Mouse (Mus musculus): ENCODE measurements at regions not wholly inside any gene's neighbourhood (a gene's known extent, or its start where the extent isn't known, plus 50 kb on each side); places are given as distances from the start of the nearest gene placed in this dataset.

- no peak overlapping the region for H3K27ac ChIP-seq (ENCODE audit: low read length)
- no peak overlapping the region for H3K4me3 ChIP-seq (ENCODE audit: low read length)
- WGBS = 62% methylated on average over 11 of the region's 11 CpGs
- no peak for ATAC-seq (ENCODE audit: low read depth)
- no peaks in the 10 kb centered on the region for H3K4me1 ChIP-seq (replicated peaks; ENCODE audit: control insufficient read depth, insufficient read depth, low read length)
- H3K9me3 ChIP-seq (ENCODE audit: control insufficient read depth, low read length) = no peaks in the 10 kb centered on the region
- H3K27me3 ChIP-seq (ENCODE audit: control insufficient read depth, insufficient read depth, low read depth, low read length) = no peaks in the 10 kb centered on the region
- no peak overlapping the region for H3K9ac ChIP-seq (ENCODE audit: low read length)
- no peak overlapping the region for H3K4me2 ChIP-seq (ENCODE audit: low read depth, low read length)
- H3K36me3 ChIP-seq (ENCODE audit: control insufficient read depth, insufficient read depth, low read length) = no peaks in the 10 kb centered on the region
Measured at GRCm38 (mm10) chr9:86186751-86187747, 277.7 kb downstream of the Ube2cbp start.

DNA sequence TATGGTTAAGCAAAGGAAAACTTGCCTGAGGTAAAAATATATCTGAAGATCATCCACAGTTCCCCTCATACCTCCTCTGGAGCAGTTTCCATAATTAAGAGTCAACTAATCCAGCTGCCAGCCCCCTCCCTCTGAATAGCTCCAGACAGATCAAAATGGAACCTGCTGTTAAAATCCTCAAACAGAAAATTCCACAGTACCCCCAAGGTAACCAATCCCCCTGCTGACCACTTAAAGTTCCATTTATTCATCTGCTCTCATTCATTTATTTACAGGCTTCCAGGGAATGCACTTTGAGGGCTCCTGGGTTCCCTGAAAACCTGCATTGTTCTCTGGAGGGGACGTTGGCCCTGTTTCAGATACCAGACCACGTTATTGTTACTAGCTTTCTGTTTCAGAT is 275.9 kb downstream of the Ube2cbp start:
- no peaks in the 10 kb centered on the region for H3K4me1 ChIP-seq (replicated peaks; ENCODE audit: control insufficient read depth, insufficient read depth, low read length)

DNA sequence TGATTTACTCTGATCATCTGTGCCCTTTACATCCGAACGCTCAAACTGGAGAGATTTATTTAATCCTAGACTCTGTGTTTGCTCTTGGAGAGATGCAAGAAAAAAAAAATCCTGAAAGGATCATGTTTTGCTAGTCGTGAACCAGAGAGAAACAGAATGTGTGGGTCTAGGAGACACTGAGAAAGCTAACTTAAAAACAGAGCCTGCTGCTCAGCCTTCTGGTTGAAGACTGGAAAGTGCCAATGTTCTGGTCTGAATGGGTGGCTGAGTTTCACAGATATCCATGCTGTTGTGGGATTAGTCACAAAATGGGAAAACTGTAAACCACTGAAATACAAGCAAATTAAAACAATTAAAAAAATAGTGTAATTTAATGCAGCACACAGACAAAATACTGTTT is 259.7 kb downstream of the Ube2cbp start:
- Histone ChIP-seq H3K9ac (ENCODE audit: low read length) (no peak overlapping the region), H3K36me3 (ENCODE audit: control insufficient read depth, insufficient read depth, low read length) (no peaks in the 10 kb centered on the region), H3K27ac (ENCODE audit: low read length) (no peak overlapping the region), H3K4me1 (replicated peaks; ENCODE audit: control insufficient read depth, insufficient read depth, low read length) (no peaks in the 10 kb centered on the region), H3K4me2 (ENCODE audit: low read depth, low read length) (no peak overlapping the region), H3K4me3 (ENCODE audit: low read length) (no peak overlapping the region), H3K9me3 (ENCODE audit: control insufficient read depth, low read length) (no peaks in the 10 kb centered on the region), H3K27me3 (ENCODE audit: control insufficient read depth, insufficient read depth, low read depth, low read length) (no peaks in the 10 kb centered on the region)
- whole genome bisulfite sequencing = 53% methylated on average over 3 of the region's 3 CpGs
- no peak for ATAC-seq (ENCODE audit: low read depth)

More for the DNA sequence above, 275.9 kb downstream of the Ube2cbp start:
- no peaks in the 10 kb centered on the region for H3K36me3 ChIP-seq (ENCODE audit: control insufficient read depth, insufficient read depth, low read length)
- H3K27me3 ChIP-seq (ENCODE audit: control insufficient read depth, insufficient read depth, low read depth, low read length) = no peaks in the 10 kb centered on the region
- no peak overlapping the region for H3K4me2 ChIP-seq (ENCODE audit: low read depth, low read length)
- no peak for ATAC-seq (ENCODE audit: low read depth)
- no peak overlapping the region for H3K9ac ChIP-seq (ENCODE audit: low read length)
- WGBS = 26% methylated on average over 2 of the region's 2 CpGs
- H3K27ac ChIP-seq (ENCODE audit: low read length) = no peak overlapping the region
- H3K4me3 ChIP-seq (ENCODE audit: low read length) = no peak overlapping the region
- H3K9me3 ChIP-seq (ENCODE audit: control insufficient read depth, low read length) = no peaks in the 10 kb centered on the region

- 74% methylated on average over 5 of the region's 5 CpGs for WGBS
- Histone ChIP-seq H3K4me2 (ENCODE audit: low read depth, low read length) (no peak overlapping the region), H3K9ac (ENCODE audit: low read length) (no peak overlapping the region), H3K27ac (ENCODE audit: low read length) (no peak overlapping the region), H3K36me3 (ENCODE audit: control insufficient read depth, insufficient read depth, low read length) (no peaks in the 10 kb centered on the region), H3K4me1 (replicated peaks; ENCODE audit: control insufficient read depth, insufficient read depth, low read length) (no peaks in the 10 kb centered on the region), H3K27me3 (ENCODE audit: control insufficient read depth, insufficient read depth, low read depth, low read length) (no peaks in the 10 kb centered on the region), H3K9me3 (ENCODE audit: control insufficient read depth, low read length) (no peaks in the 10 kb centered on the region), H3K4me3 (ENCODE audit: low read length) (no peak overlapping the region)
- ATAC-seq (ENCODE audit: low read depth) = no peak
Measured at GRCm38 (mm10) chr9:86208334-86208925, 256.3 kb downstream of the Ube2cbp start.

DNA sequence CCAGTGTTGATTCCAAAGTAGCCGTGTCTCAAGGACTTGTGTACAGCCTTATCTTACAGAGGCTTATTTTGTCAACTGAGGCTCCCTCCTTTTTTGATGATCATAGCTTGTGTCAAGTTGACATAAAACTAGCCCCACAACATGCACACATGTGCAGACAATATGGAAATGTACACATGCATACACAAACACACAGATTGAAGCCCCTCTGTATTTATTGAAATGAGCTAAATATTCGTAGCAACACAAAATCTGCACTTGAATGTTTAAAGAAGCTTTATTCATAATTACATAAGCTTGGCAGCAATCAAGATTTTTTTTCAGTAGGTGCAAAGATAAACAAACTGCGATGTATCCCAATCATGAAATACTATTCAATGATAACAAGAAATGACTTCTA is 253.5 kb downstream of the Ube2cbp start:
- Histone ChIP-seq H3K4me3 (ENCODE audit: low read length) (no peak overlapping the region), H3K27me3 (ENCODE audit: control insufficient read depth, insufficient read depth, low read depth, low read length) (no peaks in the 10 kb centered on the region), H3K36me3 (ENCODE audit: control insufficient read depth, insufficient read depth, low read length) (no peaks in the 10 kb centered on the region), H3K9ac (ENCODE audit: low read length) (no peak overlapping the region), H3K4me2 (ENCODE audit: low read depth, low read length) (no peak overlapping the region), H3K9me3 (ENCODE audit: control insufficient read depth, low read length) (no peaks in the 10 kb centered on the region), H3K4me1 (replicated peaks; ENCODE audit: control insufficient read depth, insufficient read depth, low read length) (no peaks in the 10 kb centered on the region), H3K27ac (ENCODE audit: low read length) (no peak overlapping the region)
- WGBS = 52% methylated on average over 3 of the region's 3 CpGs
- no peak for ATAC-seq (ENCODE audit: low read depth)

- Histone ChIP-seq H3K27me3 (ENCODE audit: control insufficient read depth, insufficient read depth, low read depth, low read length) (no peaks in the 10 kb centered on the region), H3K27ac (ENCODE audit: low read length) (no peak overlapping the region), H3K4me3 (ENCODE audit: low read length) (no peak overlapping the region), H3K4me1 (replicated peaks; ENCODE audit: control insufficient read depth, insufficient read depth, low read length) (no peaks in the 10 kb centered on the region), H3K36me3 (ENCODE audit: control insufficient read depth, insufficient read depth, low read length) (no peaks in the 10 kb centered on the region), H3K4me2 (ENCODE audit: low read depth, low read length) (no peak overlapping the region), H3K9ac (ENCODE audit: low read length) (no peak overlapping the region), H3K9me3 (ENCODE audit: control insufficient read depth, low read length) (no peaks in the 10 kb centered on the region)
- WGBS = 64% methylated on average over 4 of the region's 4 CpGs
- no peak for ATAC-seq (ENCODE audit: low read depth)
Measured at GRCm38 (mm10) chr9:86219669-86220068, 245.1 kb downstream of the Ube2cbp start.

DNA sequence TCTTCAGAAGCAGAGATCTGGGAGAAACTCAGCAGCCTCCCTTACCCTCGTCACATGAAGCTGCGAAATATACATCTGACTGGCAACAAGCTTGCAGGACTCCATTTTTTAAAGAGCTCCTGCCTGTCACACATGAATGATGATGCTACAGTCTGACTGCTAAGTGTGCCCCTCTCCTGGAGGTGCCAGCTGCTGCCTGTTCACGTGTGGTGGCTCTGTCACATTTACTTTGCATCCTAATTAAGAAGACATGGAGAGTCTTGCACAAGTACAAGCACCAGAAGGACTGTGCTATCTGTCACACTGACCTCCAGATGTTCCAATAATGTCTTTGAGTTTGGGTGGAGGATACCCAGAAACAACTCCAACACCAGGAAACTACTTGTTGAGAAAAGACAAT is 240.2 kb downstream of the Ube2cbp start:
- Histone ChIP-seq H3K4me3 (ENCODE audit: low read length) (no peak overlapping the region), H3K4me1 (replicated peaks; ENCODE audit: control insufficient read depth, insufficient read depth, low read length) (no peaks in the 10 kb centered on the region), H3K4me2 (ENCODE audit: low read depth, low read length) (no peak overlapping the region), H3K36me3 (ENCODE audit: control insufficient read depth, insufficient read depth, low read length) (no peaks in the 10 kb centered on the region), H3K9ac (ENCODE audit: low read length) (no peak overlapping the region), H3K27me3 (ENCODE audit: control insufficient read depth, insufficient read depth, low read depth, low read length) (no peaks in the 10 kb centered on the region), H3K27ac (ENCODE audit: low read length) (no peak overlapping the region), H3K9me3 (ENCODE audit: control insufficient read depth, low read length) (no peaks in the 10 kb centered on the region)
- 49% methylated on average over 3 of the region's 3 CpGs for WGBS
- no peak for ATAC-seq (ENCODE audit: low read depth)

GRCm38 (mm10) chr9:86230673-86231350 is 233.9 kb downstream of the Ube2cbp start:
- Histone ChIP-seq H3K36me3 (ENCODE audit: control insufficient read depth, insufficient read depth, low read length) (no peaks in the 10 kb centered on the region), H3K9me3 (ENCODE audit: control insufficient read depth, low read length) (no peaks in the 10 kb centered on the region), H3K27me3 (ENCODE audit: control insufficient read depth, insufficient read depth, low read depth, low read length) (no peaks in the 10 kb centered on the region), H3K4me3 (ENCODE audit: low read length) (no peak overlapping the region), H3K9ac (ENCODE audit: low read length) (no peak overlapping the region), H3K4me2 (ENCODE audit: low read depth, low read length) (no peak overlapping the region), H3K4me1 (replicated peaks; ENCODE audit: control insufficient read depth, insufficient read depth, low read length) (no peaks in the 10 kb centered on the region), H3K27ac (ENCODE audit: low read length) (no peak overlapping the region)
- 66% methylated on average over 7 of the region's 7 CpGs for WGBS
- no peak for ATAC-seq (ENCODE audit: low read depth)

DNA sequence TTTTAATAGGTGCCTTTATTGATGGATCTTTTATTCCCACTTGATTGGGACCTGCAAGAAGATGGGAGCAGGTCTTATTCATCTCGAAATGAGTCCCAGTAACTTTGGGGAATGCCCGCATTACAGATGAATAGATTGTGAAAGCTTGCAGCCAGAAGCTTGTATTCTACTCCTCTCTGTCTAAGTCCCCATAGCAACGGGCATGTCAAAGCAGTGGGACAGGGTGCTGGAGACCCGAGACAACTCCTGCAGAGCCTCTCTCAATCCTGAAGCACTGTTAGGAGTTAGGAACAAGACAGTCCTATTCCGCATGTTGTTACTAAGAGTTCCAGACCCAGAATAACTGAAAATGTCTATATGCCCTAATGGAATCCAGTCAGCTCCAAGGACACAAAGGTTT is 233.1 kb downstream of the Ube2cbp start:
- no peaks in the 10 kb centered on the region for H3K27me3 ChIP-seq (ENCODE audit: control insufficient read depth, insufficient read depth, low read depth, low read length)
- no peaks in the 10 kb centered on the region for H3K4me1 ChIP-seq (replicated peaks; ENCODE audit: control insufficient read depth, insufficient read depth, low read length)
- no peaks in the 10 kb centered on the region for H3K9me3 ChIP-seq (ENCODE audit: control insufficient read depth, low read length)
- H3K9ac ChIP-seq (ENCODE audit: low read length) = no peak overlapping the region
- no peaks in the 10 kb centered on the region for H3K36me3 ChIP-seq (ENCODE audit: control insufficient read depth, insufficient read depth, low read length)
- no peak overlapping the region for H3K4me3 ChIP-seq (ENCODE audit: low read length)
- 81% methylated on average over 5 of the region's 5 CpGs for WGBS
- H3K27ac ChIP-seq (ENCODE audit: low read length) = no peak overlapping the region
- ATAC-seq (ENCODE audit: low read depth) = no peak
- H3K4me2 ChIP-seq (ENCODE audit: low read depth, low read length) = no peak overlapping the region

All from lung, embryonic 16.5 days (tissue).